Mouse (Mus musculus) forelimb bud, embryonic 11.5 days (tissue): ENCODE data around the gene Omg.

Experiments
- DNase-seq: peaks from one replicate; pipeline ENCODE4 v3.0.0-alpha.2; 2012; ENCODE audit warnings: low read depth, low spot score

Gene Omg

DNA sequence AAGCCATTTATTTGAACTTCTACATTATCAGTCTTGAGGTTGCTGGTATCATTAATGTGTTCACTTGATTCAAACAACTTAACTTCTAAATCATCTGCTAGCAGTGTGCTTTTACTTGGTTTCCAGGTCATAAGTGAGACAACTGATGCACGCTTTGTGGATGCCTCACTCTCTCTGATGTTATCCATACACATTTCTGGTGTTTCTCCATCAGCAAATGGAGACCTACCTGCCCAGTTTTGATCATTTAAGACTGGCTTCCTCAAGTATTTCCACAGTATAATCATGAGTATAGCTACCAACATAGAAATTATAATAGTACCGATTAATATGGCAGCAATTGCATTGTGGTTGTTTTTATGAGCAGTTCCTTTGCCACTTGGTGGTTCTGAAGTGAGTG, 11.9 kb upstream of the Omg start:
- no peak for DNase-seq

DNA sequence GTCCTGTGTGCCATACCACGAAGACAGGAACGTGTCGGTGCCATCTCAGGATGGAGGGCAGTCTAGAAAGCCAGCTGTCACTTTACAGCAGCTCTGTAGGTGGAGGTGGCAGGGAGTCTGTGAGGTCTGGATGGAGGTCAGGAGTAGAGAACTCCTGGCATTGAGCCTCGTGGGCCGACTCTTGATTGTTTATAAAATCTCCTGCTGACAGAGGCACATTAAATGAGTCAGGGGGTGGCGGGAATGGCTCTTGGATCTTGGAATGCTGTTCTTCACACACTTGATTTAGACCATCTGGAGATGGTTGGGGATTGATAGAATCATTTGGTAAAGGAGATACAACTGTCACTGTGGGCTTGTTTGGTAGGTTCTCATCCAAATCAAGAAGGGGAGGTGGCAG, 11.4 kb upstream of the Omg start:
- DNase-seq, result no peak

DNA sequence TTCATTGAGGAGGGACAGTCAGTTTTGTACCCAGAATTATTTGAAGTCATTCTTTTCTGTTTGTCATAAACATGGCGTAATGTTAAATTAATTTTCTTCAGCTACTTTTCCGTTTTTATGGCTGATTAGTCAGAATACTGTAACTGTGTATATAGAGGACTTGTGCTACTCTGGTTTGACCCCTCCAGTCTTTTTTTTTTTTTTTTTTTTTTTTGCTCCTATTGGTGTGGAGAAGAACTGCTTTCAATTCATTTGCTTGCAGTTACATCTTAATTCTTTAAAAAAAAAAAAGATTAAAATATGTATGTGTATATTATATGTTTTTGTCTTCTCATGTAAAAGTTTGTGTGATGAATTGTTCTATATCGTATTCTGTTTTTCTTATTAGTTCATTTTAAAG, 8.1 kb upstream of the Omg start:
- no peak for DNase-seq

DNA sequence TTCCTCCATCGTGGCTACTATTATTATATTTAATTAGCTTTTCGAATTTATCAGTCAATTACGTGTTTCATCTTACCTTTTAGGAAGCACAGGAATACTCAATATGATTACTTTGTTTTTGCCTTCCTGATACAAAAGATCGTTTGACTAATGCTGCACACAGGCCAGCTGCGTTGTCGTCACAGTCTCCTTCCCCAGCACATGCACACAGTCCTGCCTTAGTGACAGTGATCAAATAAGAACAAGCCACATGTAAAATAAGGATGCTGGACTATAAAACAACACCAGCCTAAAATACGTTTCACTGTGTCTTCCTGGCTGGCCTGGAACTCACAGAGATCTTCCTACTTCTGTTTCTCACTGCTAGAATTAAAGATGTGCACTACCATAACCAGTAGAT, 622 bp upstream of the Omg start:
- no peak for DNase-seq

DNA sequence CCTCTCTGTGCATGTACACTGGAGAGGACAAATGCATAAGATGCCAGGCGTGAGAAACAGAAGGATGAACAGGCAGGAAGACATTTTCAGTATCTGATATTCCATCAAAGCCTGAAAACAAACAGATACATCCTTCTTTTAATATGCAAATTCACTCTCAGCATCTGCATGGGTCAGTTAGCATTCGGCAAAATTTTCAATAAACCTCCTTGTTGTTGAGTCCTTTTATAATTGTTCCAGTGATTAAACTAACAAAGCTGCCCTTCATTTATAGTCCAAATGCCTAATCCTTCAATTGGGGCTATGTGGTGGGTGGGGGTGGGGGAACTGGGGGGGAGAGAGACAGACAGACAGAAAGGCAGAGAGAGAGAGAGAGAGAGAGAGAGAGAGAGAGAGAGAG, 967 bp downstream of the Omg start:
- DNase-seq, result no peak

DNA sequence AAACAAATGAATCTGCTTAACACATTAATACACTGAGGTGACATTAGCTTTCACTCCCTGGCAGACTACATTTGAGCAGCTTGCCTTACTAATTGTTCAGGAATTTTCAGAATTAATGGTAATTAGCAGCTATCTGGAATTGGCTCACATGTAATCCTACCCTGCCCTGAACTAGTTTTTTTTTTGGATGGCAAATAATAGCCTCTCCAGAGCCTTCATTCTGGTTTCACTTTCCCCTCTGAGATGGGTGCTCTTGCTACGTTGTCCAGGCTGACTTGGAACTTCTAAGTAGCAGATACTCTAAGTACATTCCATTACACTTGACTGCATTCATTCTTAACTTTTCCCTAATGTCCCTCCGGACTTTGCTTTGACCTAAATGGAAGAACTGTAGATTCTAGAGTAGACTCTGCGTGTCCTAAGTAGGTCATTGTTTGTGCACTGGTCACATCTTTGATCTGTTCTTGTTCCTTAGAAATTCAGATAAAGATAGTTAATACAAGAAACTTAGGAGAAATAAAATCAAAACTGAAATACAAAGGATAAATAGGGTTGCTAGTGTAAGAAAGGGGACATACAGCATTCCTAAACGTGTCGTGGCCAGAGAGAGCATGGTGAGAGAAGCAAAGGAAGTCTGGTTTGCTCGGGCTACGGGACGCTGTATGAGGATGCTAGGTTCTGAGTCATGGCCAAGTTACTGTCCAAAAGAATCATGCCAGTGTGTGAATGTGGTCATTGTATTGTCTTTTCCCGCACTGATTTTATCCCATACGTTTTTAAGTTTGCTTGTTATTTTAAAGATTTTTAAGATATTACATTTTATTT, 8.7 kb downstream of the Omg start:
- DNase-seq, result no peak

DNA sequence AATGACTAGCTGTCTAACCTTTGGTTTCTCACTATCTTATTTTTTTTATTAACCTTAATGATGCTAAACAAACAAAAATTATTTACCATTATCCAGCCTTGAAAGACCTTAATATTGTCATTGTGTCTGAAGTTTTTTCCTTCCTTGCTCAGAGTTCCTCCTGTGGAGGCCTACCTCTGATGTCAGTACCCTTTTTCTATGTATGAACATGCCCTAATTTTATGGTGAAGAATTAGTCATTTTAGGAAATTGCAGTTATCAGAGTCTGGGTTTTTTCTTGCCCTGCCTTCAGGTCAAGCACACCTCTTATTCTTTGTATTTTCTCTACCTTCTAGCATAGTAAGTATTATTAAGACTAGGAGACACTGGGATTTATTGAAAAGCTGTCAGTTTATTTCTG, 19.2 kb downstream of the Omg start:
- DNase-seq, result no peak

DNA sequence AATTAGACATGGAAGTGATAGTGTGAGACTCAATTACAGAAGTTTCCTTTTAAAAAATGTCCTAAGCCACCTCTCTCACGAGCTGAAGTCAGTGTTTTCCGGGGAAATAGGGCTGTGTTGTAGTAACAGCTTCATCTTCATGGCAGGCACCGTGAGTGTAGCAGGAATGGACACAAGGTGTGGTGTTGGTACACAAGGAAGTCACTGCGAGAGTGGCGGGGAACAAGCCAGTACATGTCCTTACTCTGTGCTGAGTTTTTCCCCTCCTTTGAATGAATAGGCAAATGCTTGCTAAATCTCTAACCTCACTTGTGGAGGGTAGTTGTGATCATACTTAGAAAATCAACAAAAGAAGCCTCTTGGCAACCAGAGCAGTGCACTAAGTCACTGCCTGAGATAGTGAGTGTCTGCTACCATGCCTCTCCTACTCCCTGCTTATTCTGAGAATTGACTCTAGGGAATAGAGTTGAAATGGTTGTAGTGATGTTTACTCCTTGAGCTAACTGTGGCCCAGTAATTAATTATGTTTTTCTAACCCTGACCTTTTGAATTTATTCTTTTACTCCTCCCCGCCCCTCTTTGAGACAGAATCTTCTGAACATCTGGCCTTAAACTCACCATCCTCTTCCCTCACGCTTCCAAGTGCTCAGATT, 19.9 kb downstream of the Omg start:
- DNase-seq, result no peak

DNA sequence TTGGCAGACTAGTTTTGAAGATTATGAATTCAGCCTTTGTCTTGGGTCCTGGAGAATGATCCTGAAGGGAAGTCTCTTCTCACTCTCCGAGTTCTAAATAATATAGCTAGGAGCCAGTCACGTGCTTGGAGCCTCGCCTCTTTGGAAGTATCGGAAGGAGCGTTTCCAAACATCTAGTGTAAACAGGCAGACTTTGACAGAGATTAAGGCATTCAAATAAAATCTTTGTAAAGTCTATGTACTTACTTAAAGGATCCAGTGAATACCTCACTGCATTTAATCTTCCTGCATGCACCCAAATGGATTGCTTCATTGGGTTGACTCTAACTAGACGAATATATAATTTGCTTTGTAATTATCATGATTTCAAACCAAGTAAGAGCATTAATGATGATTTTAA, 20.5 kb downstream of the Omg start:
- no peak for DNase-seq

DNA sequence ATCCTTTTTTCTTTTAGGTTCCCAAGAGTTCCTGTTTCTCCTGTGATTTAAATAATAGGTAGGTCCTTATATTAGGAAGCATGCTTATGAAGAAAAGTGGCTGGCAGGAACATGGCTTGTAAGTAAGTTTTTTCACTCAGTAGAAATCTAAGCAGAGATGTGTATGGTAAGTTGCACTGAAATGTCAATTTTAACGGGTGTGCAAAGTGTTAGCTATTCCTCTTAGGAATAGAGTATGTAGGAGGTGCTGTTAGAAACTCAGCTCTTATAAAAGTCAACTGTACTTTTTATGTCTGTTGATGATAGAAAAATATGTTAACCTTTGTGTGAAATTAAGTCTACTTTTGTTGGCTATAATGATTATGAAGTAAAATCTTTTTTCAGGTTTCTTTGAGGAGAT, 35.8 kb downstream of the Omg start:
- no peak for DNase-seq

DNA sequence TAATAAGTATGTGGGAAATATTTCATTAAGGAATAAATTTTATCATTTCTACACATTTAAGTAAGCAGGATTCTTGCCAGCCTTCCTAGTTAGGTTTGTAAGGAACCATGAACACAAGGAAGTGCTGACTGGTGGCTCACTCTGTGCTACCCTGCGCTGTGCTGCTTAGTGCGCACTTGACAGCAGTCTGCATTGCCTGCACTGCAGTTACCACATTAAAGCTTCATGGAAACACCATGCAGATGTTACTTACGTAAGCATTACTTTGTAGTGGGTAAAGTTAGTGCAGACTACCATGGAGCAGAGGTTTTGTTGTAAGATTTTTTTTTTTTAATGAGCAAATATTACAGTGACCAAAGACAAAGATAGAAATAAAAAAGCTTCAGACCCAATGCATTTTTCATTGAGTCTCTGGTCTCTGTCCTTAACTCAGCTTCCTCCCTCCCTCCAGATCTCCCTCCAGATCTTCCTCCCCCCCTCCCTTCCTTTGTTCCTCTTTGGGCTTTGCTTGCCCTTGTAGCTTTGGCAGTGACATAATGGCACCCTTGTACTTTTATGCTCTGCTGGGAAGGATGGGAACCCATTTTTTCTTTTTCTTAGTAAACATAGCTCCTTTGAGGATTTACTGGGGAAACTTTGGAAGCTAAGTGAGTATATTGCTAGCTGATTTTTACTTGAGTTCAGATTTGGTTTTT, 43.0 kb downstream of the Omg start:
- DNase-seq, result no peak

DNA sequence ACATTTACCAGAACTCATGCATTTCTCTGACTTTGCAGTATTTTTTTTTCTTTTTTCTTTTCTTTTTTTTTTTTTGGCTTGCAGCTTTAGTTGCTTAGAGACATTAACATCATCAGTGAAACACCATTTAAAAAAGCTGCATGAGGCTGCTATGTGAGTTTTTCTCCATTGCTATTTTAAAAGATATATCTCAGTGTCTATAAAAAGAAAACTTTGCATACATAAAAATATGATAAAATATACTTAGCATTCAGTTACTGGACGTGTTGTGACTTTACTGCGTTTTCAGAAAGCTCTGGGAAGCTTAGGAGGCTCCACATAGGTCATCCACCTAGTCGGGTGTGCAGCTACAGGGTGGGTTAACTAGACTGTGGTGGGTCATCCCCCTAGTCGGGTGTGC, 44.0 kb downstream of the Omg start:
- no peak for DNase-seq

DNA sequence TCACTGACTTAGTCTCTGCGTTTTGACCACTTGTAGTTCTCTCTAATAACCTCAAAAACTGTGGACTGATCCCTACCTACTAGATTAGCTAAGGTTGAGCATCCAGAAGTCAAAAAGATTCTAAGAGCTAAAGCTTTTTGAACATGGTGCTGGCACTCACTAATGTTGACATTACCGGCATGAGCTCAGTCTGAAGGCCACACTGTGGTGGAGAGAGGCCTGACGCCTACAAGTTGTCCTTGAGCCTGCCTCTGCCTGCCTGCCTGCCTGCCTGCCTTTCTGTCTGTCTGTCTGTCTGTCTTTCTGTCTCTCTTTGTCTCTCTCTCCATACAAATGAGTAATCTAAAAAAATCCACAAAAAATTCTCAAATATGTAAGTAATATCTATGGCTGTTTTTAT, 46.0 kb downstream of the Omg start:
- no peak for DNase-seq

DNA sequence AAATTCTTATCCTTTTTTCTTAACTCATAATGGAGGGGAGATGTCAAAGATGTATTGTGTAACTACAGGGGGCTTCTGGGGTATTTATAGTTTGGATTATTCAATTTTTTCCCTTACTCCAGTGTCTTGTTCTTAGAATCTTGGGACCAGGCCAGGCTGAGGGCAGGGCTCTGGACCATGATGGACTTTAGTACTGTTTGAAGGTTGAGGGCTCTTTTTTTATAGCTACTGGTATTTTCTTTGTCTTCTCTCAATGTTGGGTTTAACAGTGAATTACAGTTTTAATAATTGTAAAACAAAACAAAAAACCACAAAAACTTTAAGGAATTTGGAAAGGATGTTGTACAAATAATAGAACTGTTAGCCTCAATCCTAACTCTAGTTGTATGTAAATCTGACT, 50.9 kb downstream of the Omg start:
- DNase-seq, result no peak
